Mouse (Mus musculus) heart, adult 2 months (tissue): ENCODE measurements around the gene Trappc10.

Experiments
- CTCF ChIP-seq: fragments of 200-600 bp; IDR thresholded peaks from 2 replicates; pipeline ENCODE4 v1.8.1; 2022; ENCODE audit warnings: antibody characterized with exemption, mild to moderate bottlenecking, moderate library complexity
- EP300 ChIP-seq: fragments of 200-500 bp; IDR thresholded peaks from 2 replicates; pipeline ENCODE4 v1.6.1; 2011; ENCODE audit warnings: low read depth, low read length, control low read depth; ENCODE audit not compliant: insufficient read depth
- POLR2A ChIP-seq: fragments of 200-500 bp; IDR thresholded peaks from 2 replicates; pipeline ENCODE4 v1.6.1; 2011; ENCODE audit warnings: mild to moderate bottlenecking, low read depth, low read length, control low read depth; ENCODE audit not compliant: insufficient read depth

DNA sequence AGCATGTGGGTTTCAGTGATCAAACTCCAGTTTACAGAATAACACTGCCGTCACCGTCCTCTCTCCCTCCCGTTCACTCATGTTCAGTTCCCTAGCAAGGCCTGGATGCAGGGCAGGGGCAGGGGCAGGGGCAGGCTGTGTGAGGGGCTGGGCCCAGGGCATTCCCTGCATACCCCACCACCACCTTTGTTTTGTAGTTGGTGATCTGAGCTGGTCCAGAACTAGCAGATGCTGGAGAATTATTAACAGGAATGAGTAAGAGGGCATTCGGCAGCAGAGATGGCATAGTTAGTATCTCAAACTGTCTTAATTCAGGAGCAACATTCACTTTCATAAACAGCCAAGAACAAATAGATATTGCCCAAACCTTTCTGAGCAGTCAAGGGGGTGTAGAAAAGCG, 47.9 kb upstream of the Trappc10 start:
- TF ChIP-seq POLR2A (no peak), CTCF (no peak), EP300 (no peak)
